In the genomic region with DNA sequence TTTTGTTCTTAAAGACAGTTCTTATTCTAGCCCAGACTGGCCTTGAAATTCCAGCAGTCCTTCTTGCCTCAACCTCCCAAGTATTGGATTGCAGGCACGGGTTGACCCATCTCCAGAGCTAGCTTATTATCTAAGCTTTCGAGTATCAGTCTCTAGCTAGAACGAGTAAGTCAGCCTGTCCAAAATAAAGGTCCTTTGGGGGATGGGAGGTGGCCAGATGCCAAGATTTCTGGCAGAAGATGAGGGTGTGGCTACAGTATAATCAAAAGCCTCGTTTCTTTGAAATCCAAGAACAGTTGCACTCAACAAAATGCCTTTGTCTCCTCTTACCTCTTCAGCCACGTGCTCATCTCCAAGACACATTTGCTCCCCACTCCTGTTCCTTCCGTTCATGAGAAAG, we compare ENCODE assay signal across 10 mouse cellular contexts. TPM values are rescaled to one million over a fixed set of nuclear protein-coding genes. Genes with fewer than 3 reads are reported as not detected.
DNase-seq lines count a peak whose midpoint lies in the region; ATAC-seq and TF ChIP-seq lines count a peak whose summit lies in the region.
"Had no signal": no experiment of that assay in that cellular context is flagged by ENCODE, and none has a peak within 500 bp of the region (broad histone marks: within the 10 kb centered on the region; RNA-seq: fewer than 3 reads in every experiment).

No protein-coding gene starts in this region.

- H3K9ac ChIP-seq in lung, postnatal 0 days (replicated peaks; ENCODE audit: low read depth) = no peak overlapping the region
- H3K9ac ChIP-seq in hindbrain, embryonic 16.5 days (ENCODE audit: low read depth, low read length) = no peak overlapping the region
- H3K9ac ChIP-seq: lung, embryonic 15.5 days; neural tube, embryonic 12.5 days had no signal

- TF ChIP-seq EP300 in lung, postnatal 0 days (IDR thresholded peaks at IDR 0.05) = no peak

- no peak overlapping the region for H3K4me3 ChIP-seq in lung, postnatal 0 days (ENCODE audit: low read depth, low read length)
- no peak overlapping the region for H3K4me3 ChIP-seq in lung, adult 2 months (replicated peaks; ENCODE audit: extremely low read depth, low read depth, low read length)
- H3K4me3 ChIP-seq in hindbrain, embryonic 16.5 days (ENCODE audit: low read length) = no peak overlapping the region
- H3K4me3 ChIP-seq: lung, embryonic 15.5 days; neural tube, embryonic 12.5 days had no signal

- H3K4me1 ChIP-seq in lung, postnatal 0 days (ENCODE audit: insufficient read depth, low read depth, low read length) = no peaks in the 10 kb centered on the region
- peaks cover 12% of the 10 kb centered on the region; the same call in 1 of the 2 replicates for H3K4me1 ChIP-seq in lung, adult 2 months (ENCODE audit: control insufficient read depth, insufficient read depth, low read length)
- H3K4me1 ChIP-seq in hindbrain, embryonic 16.5 days (ENCODE audit: control insufficient read depth, insufficient read depth, low read depth, low read length) = no peaks in the 10 kb centered on the region
- H3K4me1 ChIP-seq: neural tube, embryonic 12.5 days had no signal

- ATAC-seq in cerebellum, adult (ENCODE audit: insufficient number of reproducible peaks, low FRiP score, low TSS enrichment) = no peak
- 0 out of 2 replicates have a peak, but pooled peaks have one; percentile 31 for ATAC-seq in lung, postnatal 0 days
- ATAC-seq in hindbrain, embryonic 16.5 days = no peak

- no peaks in the 10 kb centered on the region for H3K9me3 ChIP-seq in lung, postnatal 0 days (ENCODE audit: low read length)
- H3K9me3 ChIP-seq in hindbrain, embryonic 16.5 days (ENCODE audit: control insufficient read depth, low read length) = no peaks in the 10 kb centered on the region
- H3K9me3 ChIP-seq: lung, embryonic 15.5 days; neural tube, embryonic 12.5 days had no signal

- H3K27ac ChIP-seq in lung, postnatal 0 days (ENCODE audit: low read length) = no peak overlapping the region
- no peak overlapping the region for H3K27ac ChIP-seq in hindbrain, embryonic 16.5 days (ENCODE audit: low read depth, low read length)
- H3K27ac ChIP-seq: lung, embryonic 15.5 days; neural tube, embryonic 12.5 days had no signal

- H3K27me3 ChIP-seq in lung, postnatal 0 days (replicated peaks; ENCODE audit: insufficient read depth, low read length) = no peaks in the 10 kb centered on the region
- H3K27me3 ChIP-seq in hindbrain, embryonic 16.5 days (replicated peaks; ENCODE audit: control insufficient read depth, insufficient read depth, low read length) = no peaks in the 10 kb centered on the region
- H3K27me3 ChIP-seq: lung, embryonic 15.5 days; neural tube, embryonic 12.5 days had no signal

- no peak for TF ChIP-seq POLR2A in lung, adult 2 months (IDR thresholded peaks at IDR 0.05; ENCODE audit: borderline replicate concordance, extremely low read depth, low read depth, low read length)

- 15% methylated on average over 6 of the region's 6 CpGs for WGBS in lung, postnatal 0 days
- WGBS in lung, adult 2 months = 12% methylated on average over 6 of the region's 6 CpGs
- 49% methylated on average over 6 of the region's 6 CpGs for WGBS in hindbrain, embryonic 16.5 days

- H3K36me3 ChIP-seq in lung, postnatal 0 days (ENCODE audit: insufficient read depth, low read length) = peaks cover 25% of the 10 kb centered on the region; the same call in 1 of the 2 replicates
- H3K36me3 ChIP-seq in hindbrain, embryonic 16.5 days (ENCODE audit: control insufficient read depth, insufficient read depth, low read length) = peaks cover 17% of the 10 kb centered on the region

- TF ChIP-seq CTCF in lung, postnatal 0 days (IDR thresholded peaks at IDR 0.05) = no peak
- no peak for TF ChIP-seq CTCF in lung, adult 2 months (IDR thresholded peaks at IDR 0.05; ENCODE audit: insufficient read depth, low read length)

- H3K4me2 ChIP-seq in lung, postnatal 0 days (replicated peaks; ENCODE audit: low read depth, low read length) = no peak overlapping the region
- H3K4me2 ChIP-seq in hindbrain, embryonic 16.5 days (ENCODE audit: low read length) = no peak overlapping the region
- H3K4me2 ChIP-seq: lung, embryonic 15.5 days; neural tube, embryonic 12.5 days had no signal

- intact Hi-C loops in heart, postnatal 10 days (cut with DNase I) = no loop called here

- DNase-seq in cerebellum, postnatal 25 days = peak; percentile 38 to 61
- DNase-seq in lung, postnatal 0 days (ENCODE audit: low spot score) = no peak
- DNase-seq in lung, adult 2 months = no peak
- DNase-seq in heart, postnatal 10 days = peak; percentile 50 to 67
- peak; percentile 50 for DNase-seq in naive thymus-derived CD4-positive, alpha-beta T cell, adult 2 months (ENCODE audit: low read depth)
- DNase-seq in embryo, embryonic 10.5 days (ENCODE audit: low spot score) = no peak

RNA-seq across cellular contexts. Expression of gene Rab5if, which starts 7.6 kb away (rescaled TPM):
- polyA plus RNA-seq in lung, postnatal 0 days (2015; fragmentation: Nextera tagmentation; extraction: Ambion mirVana) = 271 and 290 TPM in 2 replicates
- polyA plus RNA-seq in lung, adult 2 months (2012; rRNA removed) = 82.5 and 104 TPM in 2 replicates
- 100 to 1,000 TPM; 130 to 132 TPM for total RNA-seq in heart, postnatal 10 days (2021)
- polyA plus RNA-seq in hindbrain, embryonic 16.5 days (2015; fragmentation: Nextera tagmentation; extraction: Ambion mirVana) = 138 and 151 TPM in 2 replicates

RNA-seq across cellular contexts. Expression of gene 4930518I15Rik, which starts 12.8 kb away (rescaled TPM):
- 4.1 and 5.5 TPM in 2 replicates for polyA plus RNA-seq in lung, postnatal 0 days (2015; fragmentation: Nextera tagmentation; extraction: Ambion mirVana)
- polyA plus RNA-seq in lung, adult 2 months (2012; rRNA removed) = 0.89 and 1.7 TPM in 2 replicates
- 1 to 10 TPM; 1.1 to 1.2 TPM for total RNA-seq in heart, postnatal 10 days (2021)
- 6.9 and 8.1 TPM in 2 replicates for polyA plus RNA-seq in hindbrain, embryonic 16.5 days (2015; fragmentation: Nextera tagmentation; extraction: Ambion mirVana)

RNA-seq across cellular contexts. Expression of gene Sla2, which starts 16.5 kb away (rescaled TPM):
- polyA plus RNA-seq in lung, postnatal 0 days (2015; fragmentation: Nextera tagmentation; extraction: Ambion mirVana) = 0.49 and 0.65 TPM in 2 replicates
- 0.86 and 0.95 TPM in 2 replicates for polyA plus RNA-seq in lung, adult 2 months (2012; rRNA removed)
- under 1 TPM in 1 of 2 experiments, not detected in 1; 0.10 TPM for total RNA-seq in heart, postnatal 10 days (2021)
- polyA plus RNA-seq in hindbrain, embryonic 16.5 days (2015; fragmentation: Nextera tagmentation; extraction: Ambion mirVana) = 0.21 and 0.25 TPM in 2 replicates

RNA-seq across cellular contexts. Expression of gene Tgif2, which starts 30.7 kb away (rescaled TPM):
- 13.7 and 15.1 TPM in 2 replicates for polyA plus RNA-seq in lung, postnatal 0 days (2015; fragmentation: Nextera tagmentation; extraction: Ambion mirVana)
- polyA plus RNA-seq in lung, adult 2 months (2012; rRNA removed) = 8.4 and 11.8 TPM in 2 replicates
- total RNA-seq in heart, postnatal 10 days (2021) = 1 to 10 TPM; 5.0 to 7.3 TPM
- polyA plus RNA-seq in hindbrain, embryonic 16.5 days (2015; fragmentation: Nextera tagmentation; extraction: Ambion mirVana) = 16.0 and 20.4 TPM in 2 replicates

Comparison
In these comparisons a context has a peak if more than half of its experiments do, and no peak if none do; other contexts are left out.
1. DNase-seq: peak in cerebellum, postnatal 25 days (2 of 2), heart, postnatal 10 days (2 of 2) and naive thymus-derived CD4-positive, alpha-beta T cell, adult 2 months (single experiment); none in lung, postnatal 0 days (single experiment), lung, adult 2 months (single experiment) and embryo, embryonic 10.5 days (single experiment).